Mouse (Mus musculus) brain, embryonic 14.5 days (tissue): ENCODE data around the gene B3gat2. TPM values are rescaled to one million over a fixed set of nuclear protein-coding genes. Genes with fewer than 3 reads are reported as not detected.
A peak's percentile ranks its signal among the peaks of the same experiment; 100 is the strongest.

Experiments
- DNase-seq: peaks from one replicate; pipeline ENCODE4 v3.0.0-alpha.2; 2011; ENCODE audit warnings: low read depth
- CTCF ChIP-seq: fragments of 200-500 bp; IDR thresholded peaks from 2 replicates; pipeline ENCODE4 v1.5.1; 2012; ENCODE audit warnings: inconsistent platforms, mild to moderate bottlenecking, moderate library complexity, borderline replicate concordance; ENCODE audit not compliant: insufficient read depth, insufficient read length; ENCODE audit errors: extremely low read depth
- POLR2A ChIP-seq: fragments of 200-500 bp; IDR thresholded peaks from 2 replicates; pipeline ENCODE4 v1.6.1; 2012; ENCODE audit warnings: mild to moderate bottlenecking, inconsistent platforms, borderline replicate concordance; ENCODE audit not compliant: poor library complexity, insufficient read depth, insufficient read length, severe bottlenecking; ENCODE audit errors: extremely low read depth
- polyA plus RNA-seq: library from polyadenylated mRNA; depleted of rRNA; stranded (reverse); fragments of >200 nt; gene quantifications from 2 replicates; pipeline ENCODE4 v1.2.3, GENCODE M21; 2012; rRNA removed

The B3gat2 gene
- polyA plus RNA-seq, 1 experiment: 24.5 TPM

GRCm38 (mm10) chr1:23842629-23843028, 81.1 kb downstream of the B3gat2 start:
- no peak for TF ChIP-seq CTCF
- TF ChIP-seq POLR2A: no peak
- DNase-seq: no peak

- TF ChIP-seq POLR2A (no peak), CTCF (no peak)
- no peak for DNase-seq
These were observed 82.2 kb downstream of the B3gat2 start for GRCm38 (mm10) chr1:23843790-23844189.

- no peak for DNase-seq
- no peak for TF ChIP-seq POLR2A
- TF ChIP-seq CTCF: no peak
These were observed 83.5 kb downstream of the B3gat2 start for GRCm38 (mm10) chr1:23845007-23845406.

GRCm38 (mm10) chr1:23846044-23846680, 84.6 kb downstream of the B3gat2 start:
- DNase-seq: peak; percentile 92

GRCm38 (mm10) chr1:23855623-23856022, 94.1 kb downstream of the B3gat2 start:
- DNase-seq: no peak
- TF ChIP-seq CTCF: no peak
- TF ChIP-seq POLR2A: no peak

More at GRCm38 (mm10) chr1:23846044-23846680, 84.6 kb downstream of the B3gat2 start:
- no peak for TF ChIP-seq CTCF
- no peak for TF ChIP-seq POLR2A

GRCm38 (mm10) chr1:23860944-23861343, 99.4 kb downstream of the B3gat2 start:
- TF ChIP-seq CTCF (no peak), POLR2A (no peak)
- DNase-seq: no peak

- no peak for DNase-seq
- TF ChIP-seq CTCF (no peak), POLR2A (no peak)
These were observed 104.0 kb downstream of the B3gat2 start for GRCm38 (mm10) chr1:23865566-23865965.

- TF ChIP-seq POLR2A (no peak), CTCF (no peak)
- DNase-seq: no peak
These were observed 105.9 kb downstream of the B3gat2 start for GRCm38 (mm10) chr1:23867350-23867862.

GRCm38 (mm10) chr1:23872194-23872593, 110.6 kb downstream of the B3gat2 start:
- TF ChIP-seq POLR2A (no peak), CTCF (no peak)

GRCm38 (mm10) chr1:23882681-23883080, 121.1 kb downstream of the B3gat2 start:
- no peak for DNase-seq
- TF ChIP-seq POLR2A: no peak
- TF ChIP-seq CTCF: no peak

More at GRCm38 (mm10) chr1:23872194-23872593, 110.6 kb downstream of the B3gat2 start:
- DNase-seq: no peak

- DNase-seq: peak; percentile 82
- TF ChIP-seq CTCF (no peak), POLR2A (no peak)
These were observed 122.6 kb downstream of the B3gat2 start for GRCm38 (mm10) chr1:23884087-23884668.

GRCm38 (mm10) chr1:23884914-23885313, 123.4 kb downstream of the B3gat2 start:
- peak; percentile 74 for DNase-seq
- TF ChIP-seq CTCF (no peak), POLR2A (no peak)

GRCm38 (mm10) chr1:23892072-23892471, 130.5 kb downstream of the B3gat2 start:
- DNase-seq: no peak
- TF ChIP-seq CTCF (no peak), POLR2A (no peak)

Other genes starting within 250 kb of the B3gat2 start
- gene Smap1, start 160.6 kb downstream of the B3gat2 start, polyA plus RNA-seq: 124 and 156 TPM in 2 replicates
- gene Sdhaf4, start 243.9 kb downstream of the B3gat2 start, polyA plus RNA-seq: 48.9 and 56.5 TPM in 2 replicates